Mouse (Mus musculus): ENCODE results near the gene Cops3. TPM values are rescaled to one million over a fixed set of nuclear protein-coding genes. Genes with fewer than 3 reads are reported as not detected.
"Not testable (repeated sequence)": the region's sequence is repeated elsewhere in the genome, so short reads cannot be mapped to it uniquely, and the experiment has no call there.

The Cops3 gene
- polyA plus RNA-seq, 1 experiment: 43.1 TPM

DNA sequence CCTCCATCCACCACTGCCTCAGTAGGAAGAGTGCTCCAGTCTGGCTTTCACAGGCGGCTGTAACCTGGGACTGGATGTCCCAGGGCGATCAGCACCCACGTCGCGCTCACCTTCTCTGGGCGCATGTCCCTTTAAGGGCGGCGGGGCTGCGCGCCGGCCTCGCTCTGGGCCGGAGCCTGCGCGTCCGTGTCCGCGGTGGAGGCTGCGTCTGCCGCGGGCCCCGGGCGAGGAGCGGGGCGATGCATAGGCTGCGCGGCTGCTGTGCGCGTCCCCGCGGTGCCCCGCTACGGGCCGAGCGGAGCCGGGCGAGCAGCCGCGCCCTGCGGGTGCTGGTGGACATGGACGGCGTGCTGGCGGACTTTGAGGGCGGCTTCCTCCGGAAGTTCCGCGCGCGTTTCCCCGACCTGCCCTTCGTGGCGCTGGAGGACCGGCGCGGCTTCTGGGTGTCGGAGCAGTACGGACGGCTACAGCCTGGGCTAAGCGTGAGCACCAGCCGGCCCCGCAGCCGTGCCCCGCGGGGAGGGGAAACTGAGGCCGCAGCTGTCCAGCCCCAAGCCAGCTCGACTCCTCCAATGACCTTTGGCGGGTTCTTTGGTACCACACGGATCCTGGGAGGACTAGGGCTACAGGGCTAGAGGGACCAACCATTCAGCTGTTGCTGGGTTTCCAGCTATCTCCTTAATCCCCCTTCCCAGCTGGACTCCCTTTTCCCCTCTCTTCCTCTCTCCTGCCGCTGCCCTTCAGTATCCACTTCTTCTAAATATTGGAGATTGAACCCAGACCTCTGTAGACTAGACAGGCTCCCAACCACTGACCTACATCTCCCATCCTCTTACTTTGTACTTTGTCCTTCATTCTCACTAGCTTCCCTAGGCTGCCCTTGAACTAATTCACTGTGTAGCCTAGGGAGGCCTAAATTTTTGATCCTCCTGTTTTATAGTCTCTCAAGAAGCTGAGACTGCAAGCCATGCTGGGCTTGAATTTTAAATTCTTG is 8.6 kb upstream of the Cops3 start:
- no peak for TF ChIP-seq CTCF (IDR thresholded peaks at IDR 0.05; ENCODE audit: low read depth, low read length)
- peak overlapping the region; percentile 71 for H3K27ac ChIP-seq (ENCODE audit: insufficient read depth, low read depth, low read length)
- H3K4me3 ChIP-seq (ENCODE audit: insufficient read depth, low read length): peak overlapping the region; percentile 89
- peaks cover 17% of the 10 kb centered on the region for H3K4me1 ChIP-seq (ENCODE audit: control insufficient read depth, insufficient read depth, low read length)

DNA sequence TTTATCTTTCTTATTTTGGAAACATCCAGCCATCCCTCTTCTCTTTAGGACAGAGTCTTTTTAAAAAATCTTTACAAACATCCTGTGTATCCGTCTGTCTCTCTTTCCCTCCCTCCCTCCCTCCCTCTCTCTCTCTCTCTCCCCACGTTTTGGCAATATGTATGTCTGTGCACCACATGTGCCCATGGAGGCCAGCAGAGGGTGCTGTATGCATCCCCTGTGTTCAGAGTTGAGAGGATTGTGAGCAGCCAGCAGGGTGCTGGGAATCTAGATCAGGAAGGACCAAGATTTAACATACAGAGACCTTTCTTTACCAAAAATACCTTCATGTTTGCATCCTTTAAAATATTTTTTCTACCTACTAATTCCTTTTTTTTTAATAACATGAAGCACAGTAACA is 7.5 kb upstream of the Cops3 start:
- no peak for TF ChIP-seq POLR2A (IDR thresholded peaks at IDR 0.05; ENCODE audit: borderline replicate concordance, low read depth, low read length)
- TF ChIP-seq CTCF (IDR thresholded peaks at IDR 0.05; ENCODE audit: low read depth, low read length): peak; percentile 69
- H3K27ac ChIP-seq (ENCODE audit: insufficient read depth, low read depth, low read length): no peak overlapping the region
- H3K4me1 ChIP-seq (ENCODE audit: control insufficient read depth, insufficient read depth, low read length): peaks cover 17% of the 10 kb centered on the region
- no peak overlapping the region for H3K4me3 ChIP-seq (ENCODE audit: insufficient read depth, low read length)

DNA sequence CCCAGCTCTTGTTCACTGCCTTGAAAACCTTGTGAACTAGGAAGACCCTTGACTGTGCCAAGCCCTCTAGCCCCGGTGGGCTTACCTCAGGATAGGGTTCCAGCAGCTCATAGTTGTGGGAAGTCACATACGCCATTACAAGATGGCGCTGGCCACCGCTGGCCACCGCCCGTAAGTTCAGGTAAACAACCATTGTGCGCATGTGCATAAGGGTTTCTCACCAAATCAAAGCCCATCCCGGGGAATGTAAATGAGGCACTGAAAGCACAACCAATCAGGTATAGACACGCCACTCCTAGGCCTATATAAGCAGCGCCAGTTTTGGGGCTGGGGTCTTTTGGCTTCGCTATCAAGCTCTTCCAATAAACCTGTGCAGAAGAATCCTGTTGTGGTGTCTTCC is 6.7 kb upstream of the Cops3 start:
- TF ChIP-seq POLR2A (IDR thresholded peaks at IDR 0.05; ENCODE audit: borderline replicate concordance, low read depth, low read length) (no peak), CTCF (IDR thresholded peaks at IDR 0.05; ENCODE audit: low read depth, low read length) (no peak)
- H3K4me1 ChIP-seq (ENCODE audit: control insufficient read depth, insufficient read depth, low read length): peaks cover 17% of the 10 kb centered on the region

GRCm38 (mm10) chr11:59839008-59839458 is 605 bp downstream of the Cops3 start, which contains the start of gene Nt5m:
Gene Nt5m (plus strand): TSS chr11:59839447.
- TF ChIP-seq POLR2A (IDR thresholded peaks at IDR 0.05; ENCODE audit: borderline replicate concordance, low read depth, low read length) (no peak), CTCF (IDR thresholded peaks at IDR 0.05; ENCODE audit: low read depth, low read length) (no peak)
- Histone ChIP-seq H3K4me3 (ENCODE audit: insufficient read depth, low read length) (peak within 1 kb of the TSS; percentile 94), H3K4me1 (ENCODE audit: control insufficient read depth, insufficient read depth, low read length) (peaks cover 15% of the 10 kb centered on the region), H3K27ac (ENCODE audit: insufficient read depth, low read depth, low read length) (peak within 1 kb of the TSS; percentile 89)

More for the DNA sequence above, 6.7 kb upstream of the Cops3 start:
- Histone ChIP-seq H3K27ac (ENCODE audit: insufficient read depth, low read depth, low read length) (no peak overlapping the region), H3K4me3 (ENCODE audit: insufficient read depth, low read length) (no peak overlapping the region)

DNA sequence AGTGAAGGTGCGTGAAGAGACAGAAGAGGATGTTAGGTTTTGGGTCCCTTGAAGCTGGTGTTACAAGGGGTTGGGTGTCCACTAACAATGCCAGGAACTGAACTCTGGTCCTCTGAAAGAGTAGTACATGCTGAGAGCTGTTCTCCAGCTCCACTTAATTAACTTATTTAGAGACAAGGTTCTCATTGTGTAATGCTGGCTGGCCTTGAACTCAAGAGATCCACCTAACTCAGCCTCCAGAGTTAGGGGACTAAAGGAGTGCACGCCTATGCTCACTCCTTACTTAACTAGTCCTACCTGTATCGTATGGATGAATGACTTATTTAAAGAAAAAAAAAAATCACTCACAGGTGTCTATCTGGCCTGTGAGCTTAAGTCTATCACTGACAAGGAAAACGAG is 1.2 kb downstream of the Cops3 start:
- Histone ChIP-seq H3K4me1 (ENCODE audit: control insufficient read depth, insufficient read depth, low read length) (peaks cover 12% of the 10 kb centered on the region), H3K27ac (ENCODE audit: insufficient read depth, low read depth, low read length) (no peak overlapping the region), H3K4me3 (ENCODE audit: insufficient read depth, low read length) (peak overlapping the region; percentile 77)
- TF ChIP-seq POLR2A (IDR thresholded peaks at IDR 0.05; ENCODE audit: borderline replicate concordance, low read depth, low read length) (no peak), CTCF (IDR thresholded peaks at IDR 0.05; ENCODE audit: low read depth, low read length) (no peak)

- H3K27ac ChIP-seq (ENCODE audit: insufficient read depth, low read depth, low read length); H3K4me3 ChIP-seq (ENCODE audit: insufficient read depth, low read length): not testable (repeated sequence)
- peaks cover 12% of the 10 kb centered on the region for H3K4me1 ChIP-seq (ENCODE audit: control insufficient read depth, insufficient read depth, low read length)
Observed at GRCm38 (mm10) chr11:59837789-59838188, 1.8 kb downstream of the Cops3 start.

DNA sequence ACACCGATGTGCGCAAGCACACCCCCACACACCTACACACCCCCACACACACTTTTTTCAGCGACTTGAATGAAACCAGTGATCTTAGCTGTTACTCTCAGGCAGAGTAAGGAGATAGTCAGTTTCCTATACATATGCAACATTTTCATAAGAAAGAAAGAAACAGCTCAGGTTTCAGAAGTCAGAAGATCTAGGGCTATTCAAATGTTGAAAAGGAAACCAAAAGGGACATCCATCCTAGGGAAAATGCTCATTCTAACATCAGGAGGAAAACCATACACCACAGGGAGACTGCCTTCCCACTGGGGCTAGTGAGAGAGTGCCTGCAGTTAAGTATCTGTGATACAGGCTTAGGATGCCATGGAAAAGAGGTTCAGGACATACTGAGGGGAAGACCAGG is 18.0 kb downstream of the Cops3 start:
- TF ChIP-seq CTCF (IDR thresholded peaks at IDR 0.05; ENCODE audit: low read depth, low read length): no peak
- TF ChIP-seq POLR2A (IDR thresholded peaks at IDR 0.05; ENCODE audit: borderline replicate concordance, low read depth, low read length): no peak
- Histone ChIP-seq H3K27ac (ENCODE audit: insufficient read depth, low read depth, low read length) (no peak overlapping the region), H3K4me3 (ENCODE audit: insufficient read depth, low read length) (no peak overlapping the region)

DNA sequence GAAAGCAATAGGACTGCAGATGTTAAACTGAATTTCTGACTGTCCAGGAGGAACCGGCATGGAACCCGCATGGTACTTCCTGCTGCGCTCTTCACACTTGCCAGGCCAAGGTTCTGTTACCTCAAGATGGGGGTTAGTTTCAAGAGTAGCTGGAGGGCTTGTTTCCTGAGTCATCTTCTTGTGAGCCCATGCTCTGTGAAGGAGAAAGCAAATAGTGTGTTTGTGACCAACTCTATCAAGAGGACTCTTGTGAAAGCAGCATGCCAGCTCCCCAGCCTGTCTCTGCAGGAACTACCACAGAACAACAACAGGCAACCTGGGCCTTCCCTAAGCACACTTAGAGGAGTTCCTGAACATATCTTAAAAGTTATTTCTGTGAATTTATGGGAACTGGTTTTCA is 21.7 kb downstream of the Cops3 start:
- Histone ChIP-seq H3K4me1 (ENCODE audit: control insufficient read depth, insufficient read depth, low read length) (peaks cover 30% of the 10 kb centered on the region), H3K27ac (ENCODE audit: insufficient read depth, low read depth, low read length) (no peak overlapping the region), H3K4me3 (ENCODE audit: insufficient read depth, low read length) (no peak overlapping the region)
- TF ChIP-seq CTCF (IDR thresholded peaks at IDR 0.05; ENCODE audit: low read depth, low read length) (no peak), POLR2A (IDR thresholded peaks at IDR 0.05; ENCODE audit: borderline replicate concordance, low read depth, low read length) (no peak)

More for the DNA sequence above, 18.0 kb downstream of the Cops3 start:
- H3K4me1 ChIP-seq (ENCODE audit: control insufficient read depth, insufficient read depth, low read length): peaks cover 19% of the 10 kb centered on the region

- no peak overlapping the region for H3K27ac ChIP-seq (ENCODE audit: insufficient read depth, low read depth, low read length)
- TF ChIP-seq POLR2A (IDR thresholded peaks at IDR 0.05; ENCODE audit: borderline replicate concordance, low read depth, low read length) (no peak), CTCF (IDR thresholded peaks at IDR 0.05; ENCODE audit: low read depth, low read length) (no peak)
- H3K4me3 ChIP-seq (ENCODE audit: insufficient read depth, low read length): no peak overlapping the region
- H3K4me1 ChIP-seq (ENCODE audit: control insufficient read depth, insufficient read depth, low read length): peaks cover 41% of the 10 kb centered on the region
Observed at GRCm38 (mm10) chr11:59815482-59816065, 24.1 kb downstream of the Cops3 start.

- H3K4me3 ChIP-seq (ENCODE audit: insufficient read depth, low read length): no peak overlapping the region
- no peak overlapping the region for H3K27ac ChIP-seq (ENCODE audit: insufficient read depth, low read depth, low read length)
- H3K4me1 ChIP-seq (ENCODE audit: control insufficient read depth, insufficient read depth, low read length): peaks cover 37% of the 10 kb centered on the region
- TF ChIP-seq CTCF (IDR thresholded peaks at IDR 0.05; ENCODE audit: low read depth, low read length): no peak
Observed at GRCm38 (mm10) chr11:59814936-59815335, 24.7 kb downstream of the Cops3 start.

Measured in bone marrow macrophage, adult 2 months (primary cell).